Mouse (Mus musculus) lung, postnatal 0 days (tissue): ENCODE results near the gene Stk32b. TPM values are rescaled to one million over a fixed set of nuclear protein-coding genes. Genes with fewer than 3 reads are reported as not detected.
A peak's percentile ranks its signal among the peaks of the same experiment; 100 is the strongest.

Experiments used
- ATAC-seq: fragments of 200-750 bp; cut with Nextera tagmentation; 2 replicates; pipeline ENCODE4 v1.8.0; 2017; ENCODE audit warnings: moderate library complexity
- DNase-seq: peaks from one replicate; pipeline ENCODE4 v3.0.0-alpha.2; 2016; ENCODE audit warnings: low spot score
- H3K27ac ChIP-seq: fragments of 300-500 bp; sonication (generic); 2 replicates; pipeline ENCODE4 v1.5.1; 2014; ENCODE audit warnings: antibody characterized with exemption, mild to moderate bottlenecking, low read length, mixed read lengths
- H3K27me3 ChIP-seq: fragments of 300-500 bp; sonication (generic); replicated peaks from 2 replicates; pipeline ENCODE4 v1.6.1; 2014; ENCODE audit warnings: low read length, mixed read lengths; ENCODE audit not compliant: insufficient read depth
- H3K36me3 ChIP-seq: fragments of 300-500 bp; sonication (generic); 2 replicates; pipeline ENCODE4 v1.6.1; 2014; ENCODE audit warnings: low read length, mixed read lengths; ENCODE audit not compliant: insufficient read depth
- H3K4me1 ChIP-seq: fragments of 300-500 bp; sonication (generic); 2 replicates; pipeline ENCODE4 v1.6.1; 2014; ENCODE audit warnings: antibody characterized with exemption, low read depth, low read length, mixed read lengths; ENCODE audit not compliant: insufficient read depth
- H3K4me2 ChIP-seq: fragments of 300-500 bp; sonication (generic); replicated peaks from 2 replicates; pipeline ENCODE4 v1.6.1; 2014; ENCODE audit warnings: low read depth, mild to moderate bottlenecking, low read length, moderate library complexity, mixed read lengths
- H3K4me3 ChIP-seq: fragments of 300-500 bp; sonication (generic); 2 replicates; pipeline ENCODE4 v1.5.1; 2014; ENCODE audit warnings: low read depth, low read length
- H3K9ac ChIP-seq: fragments of 300-500 bp; sonication (generic); replicated peaks from 2 replicates; pipeline ENCODE4 v1.6.1; 2014; ENCODE audit warnings: low read depth, mild to moderate bottlenecking
- H3K9me3 ChIP-seq: fragments of 300-500 bp; sonication (generic); 2 replicates; pipeline ENCODE4 v1.6.1; 2016; ENCODE audit warnings: low read length, mixed read lengths
- CTCF ChIP-seq: IDR thresholded peaks from 2 replicates; pipeline ENCODE4 v1.5.1; 2016; ENCODE audit warnings: antibody characterized with exemption, mild to moderate bottlenecking
- EP300 ChIP-seq: IDR thresholded peaks from 2 replicates; pipeline ENCODE4 v1.6.1; 2016; ENCODE audit warnings: antibody characterized with exemption, mild to moderate bottlenecking, control low read depth
- WGBS: fragments of 180-500 bp; shearing (Covaris S2); extraction: QIAGEN DNeasy Blood & Tissue Kit; methylation state at CpG from one replicate; pipeline ENCODE4 v1.1.7; 2014; 5-methylcytosine and 5-hydroxymethylcytosine counted together
- polyA plus RNA-seq: library from polyadenylated mRNA; unstranded; fragments of >200 nt; fragmentation: Nextera tagmentation; extraction: Ambion mirVana; gene quantifications from 2 replicates; pipeline ENCODE4 v1.2.1, GENCODE M21; 2015

The Stk32b gene
- polyA plus RNA-seq: 0.05 TPM in 1 of 2 replicates, not detected in the other

DNA sequence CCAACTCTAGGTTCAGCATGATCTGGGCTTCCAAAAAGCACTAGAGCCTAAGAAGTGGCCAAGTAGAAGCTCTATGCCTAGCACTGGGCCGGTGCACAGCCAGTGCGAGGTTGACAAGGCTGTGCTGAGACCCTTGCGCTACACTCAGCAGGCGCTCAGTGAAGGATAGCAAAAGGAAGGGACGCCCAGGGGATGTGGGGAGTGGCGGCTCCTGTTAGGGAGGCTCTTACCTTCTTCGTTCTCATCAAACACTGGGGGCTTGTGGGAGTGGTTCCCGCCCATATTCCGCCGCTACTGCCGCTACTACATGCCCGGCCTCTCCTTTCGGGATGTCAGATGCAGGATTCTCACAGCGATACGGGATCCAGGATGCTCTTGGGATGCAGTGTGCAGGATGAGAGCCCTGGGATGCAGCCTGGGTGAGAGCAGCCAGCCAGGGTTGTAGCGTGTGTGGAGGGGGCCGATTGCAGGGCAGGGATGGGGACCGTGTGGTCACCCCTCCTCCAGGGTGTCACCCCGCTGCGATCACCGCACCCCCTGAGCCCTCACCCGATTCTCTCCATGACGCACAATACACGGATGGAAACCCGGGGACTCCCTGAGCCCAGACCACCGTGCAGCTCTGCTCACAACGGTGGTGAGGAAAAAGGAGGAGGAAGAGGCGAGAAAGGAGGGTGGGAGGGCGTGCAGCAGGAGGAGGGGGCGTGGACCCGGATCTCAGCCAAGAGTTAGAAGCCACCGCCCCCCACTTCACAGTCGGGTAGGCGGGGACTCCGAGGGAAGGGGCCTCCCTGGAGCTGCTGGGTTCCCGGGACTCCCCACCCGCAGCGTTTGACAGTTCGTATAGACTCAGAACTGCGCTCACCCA, at the start of gene Stk32b:
TSS of gene Stk32b (minus strand) at position 667 of the 868 bp plus-strand sequence.
- H3K27me3 ChIP-seq: peaks cover 6% of the 10 kb centered on the region; the same call in 1 of the 2 replicates
- H3K9ac ChIP-seq: no peak within 1 kb of the TSS
- DNase-seq (peak; percentile 49), ATAC-seq (peak; percentile 64)
- TF ChIP-seq CTCF (no peak), EP300 (no peak)
- H3K36me3 ChIP-seq: no peaks in the 10 kb centered on the region
- H3K4me3 ChIP-seq: peak within 1 kb of the TSS; percentile 19; the same call in 1 of the 2 replicates
- no peaks in the 10 kb centered on the region for H3K4me1 ChIP-seq
- H3K9me3 ChIP-seq: no peaks in the 10 kb centered on the region
- WGBS: 4% methylated on average over 40 of the region's 40 CpGs
- H3K27ac ChIP-seq: no peak within 1 kb of the TSS
- peak within 1 kb of the TSS; percentile 56 for H3K4me2 ChIP-seq

DNA sequence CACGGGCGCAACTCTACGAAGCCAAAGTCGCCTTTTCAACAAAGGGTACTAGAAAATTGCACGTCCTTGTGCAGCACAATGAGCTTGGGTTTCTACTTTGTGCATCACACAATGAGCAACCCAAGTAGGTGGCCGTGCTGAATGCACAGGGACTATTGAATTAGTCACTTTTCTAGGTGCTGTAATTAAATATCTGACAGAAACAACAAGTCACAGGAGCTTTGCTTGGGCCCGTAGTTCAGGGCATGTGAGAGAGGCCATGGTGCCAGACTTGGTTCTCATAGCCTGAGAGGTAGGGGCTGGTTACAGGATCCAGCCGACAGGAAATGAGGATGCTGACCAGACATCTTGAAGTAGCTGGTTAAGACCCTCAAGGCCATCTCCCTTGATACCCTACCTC, 48.9 kb upstream of the Stk32b start:
- no peaks in the 10 kb centered on the region for H3K36me3 ChIP-seq
- 75% methylated on average over 8 of the region's 8 CpGs for WGBS
- ATAC-seq: no peak

DNA sequence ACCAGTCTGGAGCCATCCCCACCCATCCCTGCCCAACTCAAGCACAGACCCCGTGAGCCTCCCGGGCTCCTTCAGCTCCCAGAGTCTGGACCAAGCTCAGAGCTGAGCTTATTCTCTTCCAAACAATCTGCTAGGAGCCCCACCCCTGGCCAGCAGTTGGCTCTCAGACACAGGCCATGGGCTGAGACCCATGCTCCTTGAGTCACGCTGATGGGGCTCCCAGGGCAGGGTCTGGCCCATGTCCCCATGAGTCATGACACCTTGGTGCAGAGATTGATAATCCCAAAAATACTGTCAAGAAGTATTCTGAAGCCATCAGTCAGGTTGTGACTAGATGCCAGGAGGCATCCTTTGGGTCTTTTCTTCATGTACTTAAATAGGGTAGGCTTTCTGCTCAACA, 45.1 kb upstream of the Stk32b start:
- Histone ChIP-seq H3K9me3 (no peaks in the 10 kb centered on the region), H3K36me3 (no peaks in the 10 kb centered on the region), H3K27ac (no peak overlapping the region), H3K4me2 (no peak overlapping the region), H3K9ac (no peak overlapping the region), H3K27me3 (no peaks in the 10 kb centered on the region), H3K4me1 (no peaks in the 10 kb centered on the region), H3K4me3 (no peak overlapping the region)
- ATAC-seq: no peak
- TF ChIP-seq CTCF (no peak), EP300 (no peak)
- DNase-seq: no peak
- WGBS: 85% methylated on average over 3 of the region's 3 CpGs

More for the DNA sequence above, 48.9 kb upstream of the Stk32b start:
- no peak for DNase-seq
- Histone ChIP-seq H3K4me1 (no peaks in the 10 kb centered on the region), H3K4me3 (no peak overlapping the region), H3K4me2 (no peak overlapping the region), H3K9ac (no peak overlapping the region), H3K27ac (no peak overlapping the region), H3K9me3 (no peaks in the 10 kb centered on the region), H3K27me3 (no peaks in the 10 kb centered on the region)
- TF ChIP-seq EP300 (no peak), CTCF (no peak)

DNA sequence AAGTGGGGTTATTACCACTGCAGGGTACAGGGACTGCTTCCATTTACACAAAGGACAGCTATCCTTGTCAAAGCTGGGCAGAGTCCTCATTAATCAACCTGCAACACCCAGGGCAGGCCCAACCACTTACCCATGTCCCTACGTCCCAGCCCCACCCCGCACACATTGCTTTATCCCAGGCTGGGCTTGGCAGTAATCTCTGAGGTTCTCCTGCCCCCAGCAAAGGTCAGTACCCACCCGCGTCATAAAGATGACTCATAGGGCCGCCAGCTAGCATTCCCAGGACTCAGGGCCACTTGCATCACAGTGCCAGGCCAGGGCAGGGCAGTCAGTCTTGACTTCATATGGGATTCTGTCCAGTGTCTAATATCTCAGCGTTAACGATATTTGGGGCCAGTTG, 36.4 kb upstream of the Stk32b start:
- no peak for DNase-seq
- no peak for ATAC-seq
- no peaks in the 10 kb centered on the region for H3K36me3 ChIP-seq
- 58% methylated on average over 7 of the region's 7 CpGs for WGBS
- H3K4me3 ChIP-seq: no peak overlapping the region
- no peak for TF ChIP-seq CTCF
- no peak for TF ChIP-seq EP300
- no peaks in the 10 kb centered on the region for H3K9me3 ChIP-seq
- H3K9ac ChIP-seq: no peak overlapping the region
- H3K4me1 ChIP-seq: no peaks in the 10 kb centered on the region
- no peaks in the 10 kb centered on the region for H3K27me3 ChIP-seq
- no peak overlapping the region for H3K27ac ChIP-seq
- no peak overlapping the region for H3K4me2 ChIP-seq

DNA sequence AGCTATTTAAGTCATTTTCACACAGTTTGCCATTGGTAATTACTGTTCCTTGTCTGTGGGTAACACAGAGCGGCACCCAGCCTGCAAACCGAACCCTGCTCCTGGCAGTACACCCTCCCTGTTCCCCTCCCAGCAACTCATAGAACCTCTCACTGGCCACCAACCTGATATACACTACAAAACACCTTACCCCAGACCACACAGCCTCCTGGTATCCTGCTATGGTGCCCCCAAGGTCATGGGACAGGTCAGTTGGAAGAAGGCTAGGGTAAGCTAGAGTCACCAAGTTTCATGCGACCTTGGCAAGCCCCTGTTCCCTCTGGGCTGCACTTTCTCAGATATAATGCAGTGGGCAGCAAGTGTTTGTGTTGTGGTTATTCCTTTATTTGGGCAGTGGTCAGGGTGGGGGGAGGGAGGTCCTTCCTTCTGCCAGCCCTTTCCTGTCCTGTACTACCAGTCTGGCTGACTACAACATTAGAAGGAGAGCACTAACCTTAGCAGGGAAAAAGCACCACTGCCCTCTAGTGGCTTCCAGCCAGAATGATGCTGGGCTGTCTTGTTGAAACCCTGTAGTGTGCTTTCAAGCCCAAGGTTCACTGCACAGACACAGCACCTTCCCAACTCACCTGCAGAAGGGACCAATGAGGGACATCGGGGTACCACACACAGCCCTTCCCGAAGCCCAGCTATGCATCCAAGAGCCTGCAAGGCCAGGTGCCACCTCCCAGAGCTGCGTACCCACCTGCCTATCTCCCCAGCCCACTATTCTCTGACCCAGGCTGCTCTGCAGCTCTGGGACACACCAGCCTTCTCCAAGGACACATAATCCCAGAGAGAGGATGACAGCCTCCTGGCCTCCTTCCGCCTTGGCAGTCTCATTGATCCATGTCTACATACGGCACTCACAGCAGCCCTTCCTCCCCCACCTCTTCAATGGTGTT, 35.3 kb upstream of the Stk32b start:
- WGBS: 55% methylated on average over 8 of the region's 8 CpGs
- Histone ChIP-seq H3K27ac (no peak overlapping the region), H3K4me1 (no peaks in the 10 kb centered on the region), H3K9ac (no peak overlapping the region), H3K9me3 (no peaks in the 10 kb centered on the region), H3K4me3 (no peak overlapping the region), H3K36me3 (no peaks in the 10 kb centered on the region), H3K4me2 (no peak overlapping the region), H3K27me3 (no peaks in the 10 kb centered on the region)
- TF ChIP-seq CTCF: peak; percentile 86
- TF ChIP-seq EP300: no peak
- ATAC-seq: peak; percentile 46
- DNase-seq: peak; percentile 70
